Mouse (Mus musculus) E14TG2a.4 (cell line): ENCODE data around the gene Phf19.

Source experiments
- CTCF ChIP-seq: conservative IDR thresholded peaks from 2 replicates; pipeline ENCODE4 v1.5.1; 2014; ENCODE audit warnings: low read length
- NANOG ChIP-seq: IDR thresholded peaks from 2 replicates; pipeline ENCODE4 v1.6.1; 2014; ENCODE audit warnings: borderline replicate concordance, low read length, mixed read lengths

DNA sequence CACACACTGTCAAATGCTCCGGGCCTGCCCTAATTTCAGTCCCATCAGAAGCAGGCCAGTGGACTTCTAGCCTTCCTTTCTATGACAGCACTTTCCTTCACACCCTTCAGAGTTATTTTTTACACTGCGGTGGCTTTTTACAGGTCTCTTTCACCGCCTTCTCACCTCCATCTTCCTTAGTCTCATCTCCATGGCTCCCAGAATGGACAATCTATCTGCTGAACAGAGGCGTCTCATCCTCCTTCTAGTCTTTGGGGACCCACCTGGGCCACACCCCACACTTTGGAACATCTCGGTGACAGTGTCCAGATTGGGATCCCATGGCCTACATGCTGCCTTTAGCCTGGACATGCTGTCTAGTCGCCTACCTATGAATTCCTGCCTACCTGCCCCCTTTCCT is 47.1 kb upstream of the Phf19 start:
- TF ChIP-seq CTCF (no peak), NANOG (no peak)
